Mouse (Mus musculus) MEL (cell line): ENCODE measurements around the gene Runx1. TPM values are rescaled to one million over a fixed set of nuclear protein-coding genes. Genes with fewer than 3 reads are reported as not detected.

ENCODE experiments used
- DNase-seq: peaks from one replicate; pipeline ENCODE4 v3.0.0; 2011; ENCODE audit warnings: low read depth, low spot score
- H3K27ac ChIP-seq: 2 replicates; pipeline ENCODE4 v1.5.1; 2012; ENCODE audit warnings: low read depth, mild to moderate bottlenecking, control low read depth, low read length, moderate library complexity; ENCODE audit not compliant: control insufficient read depth
- H3K27me3 ChIP-seq, 2 experiments: fragments of 150-350 bp in 1 of 2; sonication (generic) in 1 of 2; 2 replicates each; pipeline ENCODE4 v1.6.1; 2012; ENCODE audit warnings: low read length in 2 of 2, mild to moderate bottlenecking in 2 of 2, improper control_type of control experiment in 1 of 2, moderate library complexity in 1 of 2; ENCODE audit not compliant: insufficient read depth in 2 of 2, control insufficient read depth in 1 of 2
- H3K36me3 ChIP-seq, 2 experiments: 2 replicates each; pipeline ENCODE4 v1.6.1; 2012 to 2014; ENCODE audit warnings: low read length in 2 of 2, improper control_type of control experiment in 1 of 2, inconsistent platforms in 1 of 2, mild to moderate bottlenecking in 1 of 2; ENCODE audit not compliant: insufficient read depth in 2 of 2, control insufficient read depth in 1 of 2
- H3K4me1 ChIP-seq, 2 experiments: fragments of 150-350 bp in 1 of 2; sonication (generic) in 1 of 2; 2 replicates each; pipeline ENCODE4 v1.6.1; 2012; ENCODE audit warnings: low read length in 2 of 2, improper control_type of control experiment in 1 of 2, mild to moderate bottlenecking in 1 of 2; ENCODE audit not compliant: insufficient read depth in 2 of 2, control insufficient read depth in 1 of 2
- H3K4me3 ChIP-seq, 2 experiments: fragments of 150-350 bp in 1 of 2; sonication (generic) in 1 of 2; 2 replicates each; pipeline ENCODE4 v1.5.1; 2012; ENCODE audit warnings: low read depth in 2 of 2, low read length in 2 of 2, mild to moderate bottlenecking in 2 of 2, moderate library complexity in 2 of 2, control low read depth in 1 of 2, improper control_type of control experiment in 1 of 2; ENCODE audit not compliant: control insufficient read depth in 1 of 2, insufficient read depth in 1 of 2
- H3K79me2 ChIP-seq: 2 replicates; pipeline ENCODE4 v1.6.1; 2012; ENCODE audit warnings: mild to moderate bottlenecking, low read length, moderate library complexity; ENCODE audit not compliant: control insufficient read depth, poor library complexity, insufficient read depth
- H3K9ac ChIP-seq: 2 replicates; pipeline ENCODE4 v1.6.1; 2012; ENCODE audit warnings: low read depth, mild to moderate bottlenecking, control low read depth, low read length, moderate library complexity; ENCODE audit not compliant: control insufficient read depth, poor library complexity, severe bottlenecking
- H3K9me3 ChIP-seq: fragments of 150-350 bp; sonication (generic); replicated peaks from 2 replicates; pipeline ENCODE4 v1.6.1; 2012; ENCODE audit warnings: mild to moderate bottlenecking, low read length, improper control_type of control experiment, moderate library complexity; ENCODE audit not compliant: insufficient read depth
- BHLHE40 ChIP-seq: IDR thresholded peaks from 2 replicates; pipeline ENCODE4 v1.6.1; 2012; ENCODE audit warnings: low read depth, mild to moderate bottlenecking, inconsistent platforms, low read length, improper control_type of control experiment, borderline replicate concordance
- CTCF ChIP-seq, 3 experiments: IDR thresholded peaks in 2 of 3; conservative IDR thresholded peaks in 1 of 3; 2 replicates each; pipeline ENCODE4 v1.5.1; 2011 to 2012; ENCODE audit warnings: low read length in 3 of 3, low read depth in 2 of 3, mild to moderate bottlenecking in 2 of 3, improper control_type of control experiment in 1 of 3, inconsistent platforms in 1 of 3, mixed read lengths in 1 of 3, moderate library complexity in 1 of 3; ENCODE audit not compliant: control insufficient read depth in 1 of 3, insufficient read depth in 1 of 3, poor library complexity in 1 of 3, severe bottlenecking in 1 of 3
- E2F4 ChIP-seq: IDR thresholded peaks from 2 replicates; pipeline ENCODE4 v1.6.1; 2011; ENCODE audit warnings: low read depth, low read length, improper control_type of control experiment, borderline replicate concordance
- EP300 ChIP-seq, 2 experiments: IDR thresholded peaks; 2 replicates each; pipeline ENCODE4 v1.6.1; 2011; ENCODE audit warnings: improper control_type of control experiment in 2 of 2, low read length in 2 of 2, low read depth in 1 of 2, mild to moderate bottlenecking in 1 of 2
- ETS1 ChIP-seq: IDR thresholded peaks from 2 replicates; pipeline ENCODE4 v1.6.1; 2012; ENCODE audit warnings: low read depth, mild to moderate bottlenecking, inconsistent platforms, low read length, improper control_type of control experiment, moderate library complexity
- GATA1 ChIP-seq: IDR thresholded peaks from 2 replicates; pipeline ENCODE4 v1.6.1; 2011; ENCODE audit warnings: low read depth, low read length, improper control_type of control experiment
- HCFC1 ChIP-seq: IDR thresholded peaks from 2 replicates; pipeline ENCODE4 v1.6.1; 2012; ENCODE audit warnings: low read depth, mild to moderate bottlenecking, inconsistent platforms, low read length, improper control_type of control experiment, moderate library complexity
- KAT2A ChIP-seq: conservative IDR thresholded peaks from 2 replicates; pipeline ENCODE4 v1.6.1; 2012; ENCODE audit warnings: low read depth, low read length, improper control_type of control experiment, inconsistent platforms
- MAX ChIP-seq: IDR thresholded peaks from 2 replicates; pipeline ENCODE4 v1.6.1; 2011; ENCODE audit warnings: low read length, improper control_type of control experiment
- MAZ ChIP-seq: IDR thresholded peaks from 2 replicates; pipeline ENCODE4 v1.6.1; 2012; ENCODE audit warnings: low read depth, mild to moderate bottlenecking, inconsistent platforms, low read length, improper control_type of control experiment
- MEF2A ChIP-seq: IDR thresholded peaks from 2 replicates; pipeline ENCODE4 v1.6.1; 2014; ENCODE audit warnings: low read depth, mild to moderate bottlenecking, inconsistent platforms, low read length, improper control_type of control experiment; ENCODE audit not compliant: poor library complexity, insufficient replicate concordance, severe bottlenecking; ENCODE audit errors: extremely low read depth
- MYB ChIP-seq: IDR thresholded peaks from 2 replicates; pipeline ENCODE4 v1.6.1; 2011; ENCODE audit warnings: mild to moderate bottlenecking, low read depth, low read length, improper control_type of control experiment
- MYC ChIP-seq: IDR thresholded peaks from 2 replicates; pipeline ENCODE4 v1.6.1; 2011; ENCODE audit warnings: low read depth, mild to moderate bottlenecking, low read length, improper control_type of control experiment, moderate library complexity
- POLR2AphosphoS2 ChIP-seq: IDR thresholded peaks from 2 replicates; pipeline ENCODE4 v1.6.1; 2011; ENCODE audit warnings: low read length, improper control_type of control experiment
- POLR2AphosphoS5 ChIP-seq: IDR thresholded peaks from 2 replicates; pipeline ENCODE4 v1.6.1; 2012; ENCODE audit warnings: low read depth, borderline replicate concordance, mild to moderate bottlenecking, inconsistent platforms, low read length, moderate library complexity, mixed read lengths
- RAD21 ChIP-seq: IDR thresholded peaks from 2 replicates; pipeline ENCODE4 v1.6.1; 2011; ENCODE audit warnings: mild to moderate bottlenecking, low read depth, low read length, improper control_type of control experiment
- RCOR1 ChIP-seq: IDR thresholded peaks from 2 replicates; pipeline ENCODE4 v1.6.1; 2012; ENCODE audit warnings: low read depth, mild to moderate bottlenecking, inconsistent platforms, low read length, improper control_type of control experiment
- SMC3 ChIP-seq: IDR thresholded peaks from 2 replicates; pipeline ENCODE4 v1.6.1; 2011; ENCODE audit warnings: low read depth, low read length, improper control_type of control experiment
- TAL1 ChIP-seq: IDR thresholded peaks from 2 replicates; pipeline ENCODE4 v1.6.1; 2012; ENCODE audit warnings: mild to moderate bottlenecking, inconsistent platforms, low read length, moderate library complexity, mixed read lengths
- TBP ChIP-seq: IDR thresholded peaks from 2 replicates; pipeline ENCODE4 v1.8.0; 2011; ENCODE audit warnings: low read depth, low read length, improper control_type of control experiment
- TCF12 ChIP-seq: IDR thresholded peaks from 2 replicates; pipeline ENCODE4 v1.6.1; 2014; ENCODE audit warnings: low read depth, mild to moderate bottlenecking, inconsistent platforms, low read length, improper control_type of control experiment, moderate library complexity
- UBTF ChIP-seq: IDR thresholded peaks from 2 replicates; pipeline ENCODE4 v1.6.1; 2012; ENCODE audit warnings: low read depth, mild to moderate bottlenecking, inconsistent platforms, low read length, improper control_type of control experiment, moderate library complexity, borderline replicate concordance; ENCODE audit not compliant: insufficient read depth
- USF1 ChIP-seq: IDR thresholded peaks from 2 replicates; pipeline ENCODE4 v1.6.1; 2014; ENCODE audit warnings: low read depth, mild to moderate bottlenecking, inconsistent platforms, low read length, improper control_type of control experiment, moderate library complexity
- USF2 ChIP-seq, 2 experiments: IDR thresholded peaks; 2 replicates each; pipeline ENCODE4 v1.6.1; 2011 to 2012; ENCODE audit warnings: improper control_type of control experiment in 2 of 2, low read length in 2 of 2, borderline replicate concordance in 1 of 2, inconsistent platforms in 1 of 2, low read depth in 1 of 2, mild to moderate bottlenecking in 1 of 2; ENCODE audit not compliant: insufficient read depth in 1 of 2
- ZC3H11A ChIP-seq: IDR thresholded peaks from 2 replicates; pipeline ENCODE4 v1.6.1; 2012; ENCODE audit warnings: low read depth, mild to moderate bottlenecking, inconsistent platforms, low read length, improper control_type of control experiment
- ZKSCAN1 ChIP-seq: IDR thresholded peaks from 2 replicates; pipeline ENCODE4 v1.6.1; 2012; ENCODE audit warnings: low read depth, mild to moderate bottlenecking, inconsistent platforms, low read length, improper control_type of control experiment, moderate library complexity
- ZMIZ1 ChIP-seq: IDR thresholded peaks from 2 replicates; pipeline ENCODE4 v1.6.1; 2012; ENCODE audit warnings: low read depth, mild to moderate bottlenecking, inconsistent platforms, low read length, improper control_type of control experiment, moderate library complexity
- polyA plus RNA-seq, 2 experiments: library from polyadenylated mRNA; stranded (reverse) in 1 of 2; unstranded in 1 of 2; fragments of >175 nt in 1 of 2; fragments of >200 nt in 1 of 2; gene quantifications; 2 replicates each; pipeline versions ENCODE4 v1.2.1 to v1.2.4; 2012; ENCODE audit warnings: low replicate concordance in 2 of 2, low read depth in 1 of 2; ENCODE audit not compliant: insufficient read length in 2 of 2, insufficient read depth in 1 of 2, missing spikeins in 1 of 2
- total RNA-seq: library from RNA; depleted of rRNA; stranded (reverse); fragments of 300-350 nt; gene quantifications from 2 replicates; pipeline ENCODE4 v1.2.3, GENCODE M21; 2012

The Runx1 gene
- total and polyA plus RNA-seq, 3 experiments = 14.3 to 23.5 TPM; not detected in 1

GRCm38 (mm10) chr16:92690759-92691158 lies 135.2 kb downstream of the Runx1 start:
- no peaks in the 10 kb centered on the region for H3K79me2 ChIP-seq
- H3K27ac ChIP-seq = no peak overlapping the region
- no peaks in the 10 kb centered on the region for H3K4me1 ChIP-seq
- TF ChIP-seq UBTF = no peak
- no peak for TF ChIP-seq ZKSCAN1
- no peak for TF ChIP-seq MYC
- no peak for TF ChIP-seq TAL1
- no peak for TF ChIP-seq RCOR1
- TF ChIP-seq CTCF (IDR thresholded peaks at IDR 0.05 in 2 of 3, conservative IDR thresholded peaks at IDR 0.05 in 1 of 3; ENCODE audit: control insufficient read depth in 1 of 3, insufficient read depth in 1 of 3, low read depth in 2 of 3, low read length in 3 of 3, poor library complexity in 1 of 3, severe bottlenecking in 1 of 3) = no peak
- TF ChIP-seq MAX = no peak
- TF ChIP-seq EP300 (IDR thresholded peaks at IDR 0.05; ENCODE audit: low read depth in 1 of 2, low read length in 2 of 2) = no peak
- TF ChIP-seq GATA1 = no peak
- no peak for TF ChIP-seq MYB
- TF ChIP-seq KAT2A = no peak
- TF ChIP-seq POLR2AphosphoS5 = no peak
- TF ChIP-seq MAZ = no peak
- TF ChIP-seq RAD21 = no peak
- no peak for TF ChIP-seq ETS1
- TF ChIP-seq ZC3H11A = no peak
- no peak for TF ChIP-seq USF2 (IDR thresholded peaks at IDR 0.05; ENCODE audit: borderline replicate concordance in 1 of 2, insufficient read depth in 1 of 2, low read depth in 1 of 2, low read length in 2 of 2)
- no peaks in the 10 kb centered on the region for H3K9me3 ChIP-seq
- no peak overlapping the region for H3K9ac ChIP-seq
- no peaks in the 10 kb centered on the region for H3K27me3 ChIP-seq
- no peak for DNase-seq
- H3K36me3 ChIP-seq = peaks cover 0 to 52% of the 10 kb centered on the region in 2 experiments; a peak in 2 of 4 replicates
- H3K4me3 ChIP-seq = no peak overlapping the region

- no peak overlapping the region for H3K9ac ChIP-seq
- H3K27me3 ChIP-seq = no peaks in the 10 kb centered on the region
- no peak overlapping the region for H3K27ac ChIP-seq
- H3K4me1 ChIP-seq = no peaks in the 10 kb centered on the region
- no peak overlapping the region for H3K4me3 ChIP-seq
- peaks cover 0 to 52% of the 10 kb centered on the region in 2 experiments; a peak in 2 of 4 replicates for H3K36me3 ChIP-seq
- DNase-seq = no peak
- H3K9me3 ChIP-seq = no peaks in the 10 kb centered on the region
- no peaks in the 10 kb centered on the region for H3K79me2 ChIP-seq
- TF ChIP-seq MYB (no peak), BHLHE40 (no peak), MAZ (no peak), E2F4 (no peak), HCFC1 (no peak), TBP (no peak), SMC3 (no peak), GATA1 (no peak), ZMIZ1 (no peak), RCOR1 (no peak), TCF12 (no peak), ETS1 (no peak), MEF2A (no peak), POLR2AphosphoS2 (no peak), TAL1 (no peak), EP300 (IDR thresholded peaks at IDR 0.05; ENCODE audit: low read depth in 1 of 2, low read length in 2 of 2) (no peak), USF1 (no peak), CTCF (IDR thresholded peaks at IDR 0.05 in 2 of 3, conservative IDR thresholded peaks at IDR 0.05 in 1 of 3; ENCODE audit: control insufficient read depth in 1 of 3, insufficient read depth in 1 of 3, low read depth in 2 of 3, low read length in 3 of 3, poor library complexity in 1 of 3, severe bottlenecking in 1 of 3) (no peak)
Observed at GRCm38 (mm10) chr16:92688941-92689340, 137.0 kb downstream of the Runx1 start.
